Mouse (Mus musculus): Measurements from ENCODE around the gene Jsrp1. TPM values are rescaled to one million over a fixed set of nuclear protein-coding genes. Genes with fewer than 3 reads are reported as not detected.

Jsrp1 gene
- total and polyA plus RNA-seq, 3 experiments = 0.39 TPM; not detected in 2

GRCm38 (mm10) chr10:80854913-80855748, 41.8 kb upstream of the Jsrp1 start, which contains the start of the genes Lsm7 and Sppl2b (continued):
- TF ChIP-seq USF1 (IDR thresholded peaks at IDR 0.05; ENCODE audit: low read depth, low read length) (no peak; the same call in 1 of the 2 replicates), POLR2AphosphoS5 (IDR thresholded peaks at IDR 0.05; ENCODE audit: borderline replicate concordance, low read depth, low read length) (no peak), TBP (IDR thresholded peaks at IDR 0.05; ENCODE audit: low read depth, low read length) (peak; percentile 67; the same call in 1 of the 2 replicates), TAL1 (IDR thresholded peaks at IDR 0.05; ENCODE audit: low read length) (no peak), KAT2A (conservative IDR thresholded peaks at IDR 0.05; ENCODE audit: low read depth, low read length) (no peak; the same call in 1 of the 2 replicates), POLR2AphosphoS2 (IDR thresholded peaks at IDR 0.05; ENCODE audit: low read length) (no peak; the same call in 1 of the 2 replicates), CTCF (IDR thresholded peaks at IDR 0.05 in 2 of 3, conservative IDR thresholded peaks at IDR 0.05 in 1 of 3; ENCODE audit: control insufficient read depth in 1 of 3, insufficient read depth in 1 of 3, low read depth in 2 of 3, low read length in 3 of 3, poor library complexity in 1 of 3, severe bottlenecking in 1 of 3) (no peak), ZNF384 (IDR thresholded peaks at IDR 0.05; ENCODE audit: low read depth, low read length) (no peak), CHD1 (IDR thresholded peaks at IDR 0.05; ENCODE audit: low read depth, low read length) (peak; percentile 15; the same call in 1 of the 2 replicates), GATA1 (IDR thresholded peaks at IDR 0.05; ENCODE audit: low read depth, low read length) (no peak), MYB (IDR thresholded peaks at IDR 0.05; ENCODE audit: low read depth, low read length) (no peak), RCOR1 (IDR thresholded peaks at IDR 0.05; ENCODE audit: low read depth, low read length) (no peak), JUND (IDR thresholded peaks at IDR 0.05; ENCODE audit: low read depth, low read length) (no peak), MAZ (IDR thresholded peaks at IDR 0.05; ENCODE audit: low read depth, low read length) (no peak; the same call in 1 of the 2 replicates), RAD21 (IDR thresholded peaks at IDR 0.05; ENCODE audit: low read depth, low read length) (no peak), ZMIZ1 (IDR thresholded peaks at IDR 0.05; ENCODE audit: low read depth, low read length) (peak; percentile 88)

- TF ChIP-seq KAT2A (conservative IDR thresholded peaks at IDR 0.05; ENCODE audit: low read depth, low read length) = no peak
- TF ChIP-seq POLR2A (IDR thresholded peaks at IDR 0.05; ENCODE audit: control insufficient read depth in 1 of 2, insufficient read depth in 1 of 2, low read depth in 1 of 2, low read length in 2 of 2, poor library complexity in 1 of 2) = no peak
- no peak for TF ChIP-seq USF1 (IDR thresholded peaks at IDR 0.05; ENCODE audit: low read depth, low read length)
- TF ChIP-seq RCOR1 (IDR thresholded peaks at IDR 0.05; ENCODE audit: low read depth, low read length) = no peak
- TF ChIP-seq MYC (IDR thresholded peaks at IDR 0.05; ENCODE audit: low read depth, low read length) = no peak
- no peak for TF ChIP-seq MEF2A (IDR thresholded peaks at IDR 0.05; ENCODE audit: extremely low read depth, insufficient replicate concordance, low read depth, low read length, poor library complexity, severe bottlenecking)
- no peak for TF ChIP-seq HCFC1 (IDR thresholded peaks at IDR 0.05; ENCODE audit: low read depth, low read length)
- no peak for TF ChIP-seq MAX (IDR thresholded peaks at IDR 0.05; ENCODE audit: low read length)
- TF ChIP-seq USF2 (IDR thresholded peaks at IDR 0.05; ENCODE audit: borderline replicate concordance in 1 of 2, insufficient read depth in 1 of 2, low read depth in 1 of 2, low read length in 2 of 2) = no peak
- no peak for TF ChIP-seq E2F4 (IDR thresholded peaks at IDR 0.05; ENCODE audit: borderline replicate concordance, low read depth, low read length)
- TF ChIP-seq CHD2 (IDR thresholded peaks at IDR 0.05; ENCODE audit: low read length) = no peak
- no peak for TF ChIP-seq CHD1 (IDR thresholded peaks at IDR 0.05; ENCODE audit: low read depth, low read length)
- no peak for TF ChIP-seq GABPA (IDR thresholded peaks at IDR 0.05; ENCODE audit: low read depth, low read length)
- no peak for TF ChIP-seq BHLHE40 (IDR thresholded peaks at IDR 0.05; ENCODE audit: borderline replicate concordance, low read depth, low read length)
- no peak for TF ChIP-seq MXI1 (IDR thresholded peaks at IDR 0.05; ENCODE audit: low read depth, low read length)
- Histone ChIP-seq H3K27ac (ENCODE audit: control insufficient read depth, low read depth, low read length) (no peak overlapping the region), H3K79me2 (ENCODE audit: control insufficient read depth, insufficient read depth, low read length, poor library complexity) (peaks cover 4% of the 10 kb centered on the region; the same call in 1 of the 2 replicates), H3K4me1 (ENCODE audit: control insufficient read depth in 1 of 2, insufficient read depth in 2 of 2, low read length in 2 of 2) (peaks cover 0 to 9% of the 10 kb centered on the region in 2 experiments; a peak in 2 of 4 replicates), H3K4me3 (ENCODE audit: control insufficient read depth in 1 of 2, insufficient read depth in 1 of 2, low read depth in 2 of 2, low read length in 2 of 2) (no peak overlapping the region), H3K9me3 (replicated peaks; ENCODE audit: insufficient read depth, low read length) (no peaks in the 10 kb centered on the region), H3K9ac (ENCODE audit: control insufficient read depth, low read depth, low read length, poor library complexity, severe bottlenecking) (no peak overlapping the region), H3K27me3 (ENCODE audit: control insufficient read depth in 1 of 2, insufficient read depth in 2 of 2, low read length in 2 of 2) (no peaks in the 10 kb centered on the region), H3K36me3 (ENCODE audit: control insufficient read depth in 1 of 2, insufficient read depth in 2 of 2, low read length in 2 of 2) (no peaks in the 10 kb centered on the region)
- peak; percentile 89 for DNase-seq (ENCODE audit: low read depth, low spot score)
These were observed 35.3 kb upstream of the Jsrp1 start for GRCm38 (mm10) chr10:80848571-80848970.
